Mouse (Mus musculus) C2C12 (cell line): ENCODE results near the gene Btbd3.

ENCODE experiments used
- CTCF ChIP-seq: IDR thresholded peaks from one replicate; pipeline ENCODE4 v1.5.1; 2011; ENCODE audit not compliant: control insufficient read depth, insufficient read depth, insufficient read length
- FOSL1 ChIP-seq: IDR thresholded peaks from one replicate; pipeline ENCODE4 v1.8.0; 2011; ENCODE audit warnings: mild to moderate bottlenecking, low read length; ENCODE audit not compliant: poor library complexity, insufficient read depth, severe bottlenecking

DNA sequence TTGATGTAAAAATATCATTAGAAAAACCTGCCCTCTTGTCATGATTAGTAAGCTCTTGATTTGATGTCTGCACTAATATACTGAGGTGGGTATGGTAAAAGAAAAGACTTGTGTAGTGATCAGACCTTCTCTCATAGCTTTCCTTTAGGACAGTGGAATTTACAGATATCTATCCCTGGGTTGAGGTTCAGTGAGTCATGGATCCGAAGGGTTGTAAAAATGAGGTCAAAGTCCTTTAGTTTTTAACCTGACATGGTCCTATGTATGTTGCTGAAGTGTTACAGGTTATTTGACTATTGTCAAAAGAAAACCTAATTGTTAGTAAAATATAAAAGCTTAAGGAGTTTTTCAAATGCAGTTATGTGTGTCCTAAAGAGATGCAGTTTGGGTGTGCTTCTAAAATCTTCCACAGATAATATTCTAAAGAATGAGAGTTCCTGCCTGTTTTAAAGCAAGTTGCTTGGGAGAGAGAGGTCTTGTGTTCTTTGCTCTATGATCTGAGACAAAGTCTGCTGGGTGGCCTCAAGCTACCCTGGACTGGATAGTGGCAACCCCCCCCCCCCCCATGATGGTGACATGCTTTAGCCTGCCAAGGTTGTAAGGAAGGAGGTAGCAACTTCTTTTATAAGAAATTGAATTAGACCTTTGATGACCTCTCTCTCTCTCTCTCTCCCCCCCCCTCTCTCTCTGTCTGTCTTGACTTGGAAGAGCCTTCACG lies 234.5 kb downstream of the Btbd3 start:
- TF ChIP-seq FOSL1: no peak
- TF ChIP-seq CTCF: no peak
